Mouse (Mus musculus): ENCODE measurements at regions not wholly inside any gene's neighbourhood (a gene's known extent, or its start where the extent isn't known, plus 50 kb on each side); places are given as distances from the start of the nearest gene placed in this dataset.
"Not testable (repeated sequence)": the region's sequence is repeated elsewhere in the genome, so short reads cannot be mapped to it uniquely, and the experiment has no call there.

GRCm38 (mm10) chr6:89121746-89122070, 219.7 kb downstream of the Tpra1 start:
- no peak overlapping the region for H3K4me3 ChIP-seq (ENCODE audit: low read depth, low read length)
- no peaks in the 10 kb centered on the region for H3K9me3 ChIP-seq (replicated peaks)
- no peak for DNase-seq (ENCODE audit: low spot score)
- no peak for TF ChIP-seq GATA1 (IDR thresholded peaks at IDR 0.05; ENCODE audit: borderline replicate concordance, low read length)
- no peaks in the 10 kb centered on the region for H3K36me3 ChIP-seq (replicated peaks)
- no peak for ATAC-seq (ENCODE audit: extremely low read depth, insufficient number of reproducible peaks, low FRiP score, poor library complexity, severe bottlenecking)
- no peaks in the 10 kb centered on the region for H3K27me3 ChIP-seq (ENCODE audit: insufficient read depth, low read length)
- no peaks in the 10 kb centered on the region for H3K4me1 ChIP-seq (ENCODE audit: insufficient read depth, low read depth, low read length)

- Histone ChIP-seq H3K4me3 (ENCODE audit: low read depth, low read length) (no peak overlapping the region), H3K9me3 (replicated peaks) (no peaks in the 10 kb centered on the region), H3K36me3 (replicated peaks) (no peaks in the 10 kb centered on the region), H3K27me3 (ENCODE audit: insufficient read depth, low read length) (peaks cover 10% of the 10 kb centered on the region), H3K4me1 (ENCODE audit: insufficient read depth, low read depth, low read length) (no peaks in the 10 kb centered on the region)
- ATAC-seq (ENCODE audit: extremely low read depth, insufficient number of reproducible peaks, low FRiP score, poor library complexity, severe bottlenecking) (no peak), DNase-seq (ENCODE audit: low spot score) (no peak)
- TF ChIP-seq GATA1 (IDR thresholded peaks at IDR 0.05; ENCODE audit: borderline replicate concordance, low read length): no peak
- no peak for TF ChIP-seq TAL1 (conservative IDR thresholded peaks at IDR 0.05; ENCODE audit: low read depth, low read length)
- no peak for TF ChIP-seq GATA2 (IDR thresholded peaks at IDR 0.05; ENCODE audit: borderline replicate concordance, low read depth, low read length)
- TF ChIP-seq POLR2AphosphoS5 (IDR thresholded peaks at IDR 0.05; ENCODE audit: insufficient replicate concordance, low read depth, low read length): no peak
- TF ChIP-seq CTCF (IDR thresholded peaks at IDR 0.05; ENCODE audit: low read depth, low read length): no peak
Observed at GRCm38 (mm10) chr6:89125916-89126315, 223.9 kb downstream of the Tpra1 start.

GRCm38 (mm10) chr6:89128141-89128540, 226.1 kb downstream of the Tpra1 start:
- H3K9me3 ChIP-seq (replicated peaks); H3K36me3 ChIP-seq (replicated peaks); ATAC-seq (ENCODE audit: extremely low read depth, insufficient number of reproducible peaks, low FRiP score, poor library complexity, severe bottlenecking); H3K4me3 ChIP-seq (ENCODE audit: low read depth, low read length); H3K4me1 ChIP-seq (ENCODE audit: insufficient read depth, low read depth, low read length); DNase-seq (ENCODE audit: low spot score): not testable (repeated sequence)
- peaks cover 22% of the 10 kb centered on the region for H3K27me3 ChIP-seq (ENCODE audit: insufficient read depth, low read length)

- no peak for ATAC-seq (ENCODE audit: extremely low read depth, insufficient number of reproducible peaks, low FRiP score, poor library complexity, severe bottlenecking)
- Histone ChIP-seq H3K9me3 (replicated peaks) (no peaks in the 10 kb centered on the region), H3K4me1 (ENCODE audit: insufficient read depth, low read depth, low read length) (no peaks in the 10 kb centered on the region), H3K27me3 (ENCODE audit: insufficient read depth, low read length) (peaks cover 14% of the 10 kb centered on the region), H3K4me3 (ENCODE audit: low read depth, low read length) (no peak overlapping the region), H3K36me3 (replicated peaks) (no peaks in the 10 kb centered on the region)
- TF ChIP-seq TAL1 (conservative IDR thresholded peaks at IDR 0.05; ENCODE audit: low read depth, low read length) (no peak), GATA1 (IDR thresholded peaks at IDR 0.05; ENCODE audit: borderline replicate concordance, low read length) (no peak), GATA2 (IDR thresholded peaks at IDR 0.05; ENCODE audit: borderline replicate concordance, low read depth, low read length) (no peak), CTCF (IDR thresholded peaks at IDR 0.05; ENCODE audit: low read depth, low read length) (no peak)
- DNase-seq (ENCODE audit: low spot score): no peak
Observed at GRCm38 (mm10) chr6:89140469-89140868, 222.0 kb downstream of the Plxna1 start.

- TF ChIP-seq CTCF (IDR thresholded peaks at IDR 0.05; ENCODE audit: low read depth, low read length) (no peak), TAL1 (conservative IDR thresholded peaks at IDR 0.05; ENCODE audit: low read depth, low read length) (no peak), GATA1 (IDR thresholded peaks at IDR 0.05; ENCODE audit: borderline replicate concordance, low read length) (no peak), POLR2AphosphoS5 (IDR thresholded peaks at IDR 0.05; ENCODE audit: insufficient replicate concordance, low read depth, low read length) (no peak), GATA2 (IDR thresholded peaks at IDR 0.05; ENCODE audit: borderline replicate concordance, low read depth, low read length) (no peak)
- no peaks in the 10 kb centered on the region for H3K9me3 ChIP-seq (replicated peaks)
- no peak overlapping the region for H3K4me3 ChIP-seq (ENCODE audit: low read depth, low read length)
- H3K36me3 ChIP-seq (replicated peaks): no peaks in the 10 kb centered on the region
- H3K4me1 ChIP-seq (ENCODE audit: insufficient read depth, low read depth, low read length): no peaks in the 10 kb centered on the region
- ATAC-seq (ENCODE audit: extremely low read depth, insufficient number of reproducible peaks, low FRiP score, poor library complexity, severe bottlenecking) (no peak), DNase-seq (ENCODE audit: low spot score) (no peak)
- H3K27me3 ChIP-seq (ENCODE audit: insufficient read depth, low read length): peaks cover 8% of the 10 kb centered on the region; the same call in 1 of the 2 replicates
Observed at GRCm38 (mm10) chr6:89153027-89153662, 209.3 kb downstream of the Plxna1 start.

GRCm38 (mm10) chr6:89157501-89157900, 204.9 kb downstream of the Plxna1 start:
- H3K9me3 ChIP-seq (replicated peaks): no peaks in the 10 kb centered on the region
- ATAC-seq (ENCODE audit: extremely low read depth, insufficient number of reproducible peaks, low FRiP score, poor library complexity, severe bottlenecking) (no peak), DNase-seq (ENCODE audit: low spot score) (no peak)
- no peaks in the 10 kb centered on the region for H3K4me1 ChIP-seq (ENCODE audit: insufficient read depth, low read depth, low read length)
- H3K27me3 ChIP-seq (ENCODE audit: insufficient read depth, low read length): peaks cover 6% of the 10 kb centered on the region; the same call in 1 of the 2 replicates
- no peaks in the 10 kb centered on the region for H3K36me3 ChIP-seq (replicated peaks)
- no peak overlapping the region for H3K4me3 ChIP-seq (ENCODE audit: low read depth, low read length)
- TF ChIP-seq POLR2AphosphoS5 (IDR thresholded peaks at IDR 0.05; ENCODE audit: insufficient replicate concordance, low read depth, low read length) (no peak), GATA2 (IDR thresholded peaks at IDR 0.05; ENCODE audit: borderline replicate concordance, low read depth, low read length) (no peak), CTCF (IDR thresholded peaks at IDR 0.05; ENCODE audit: low read depth, low read length) (no peak), TAL1 (conservative IDR thresholded peaks at IDR 0.05; ENCODE audit: low read depth, low read length) (no peak), GATA1 (IDR thresholded peaks at IDR 0.05; ENCODE audit: borderline replicate concordance, low read length) (no peak)

GRCm38 (mm10) chr6:89160051-89160450, 202.4 kb downstream of the Plxna1 start:
- ATAC-seq (ENCODE audit: extremely low read depth, insufficient number of reproducible peaks, low FRiP score, poor library complexity, severe bottlenecking) (no peak), DNase-seq (ENCODE audit: low spot score) (no peak)
- Histone ChIP-seq H3K4me3 (ENCODE audit: low read depth, low read length) (no peak overlapping the region), H3K9me3 (replicated peaks) (no peaks in the 10 kb centered on the region), H3K27me3 (ENCODE audit: insufficient read depth, low read length) (peaks cover 2% of the 10 kb centered on the region; the same call in 1 of the 2 replicates), H3K36me3 (replicated peaks) (no peaks in the 10 kb centered on the region), H3K4me1 (ENCODE audit: insufficient read depth, low read depth, low read length) (no peaks in the 10 kb centered on the region)
- no peak for TF ChIP-seq CTCF (IDR thresholded peaks at IDR 0.05; ENCODE audit: low read depth, low read length)
- no peak for TF ChIP-seq POLR2AphosphoS5 (IDR thresholded peaks at IDR 0.05; ENCODE audit: insufficient replicate concordance, low read depth, low read length)
- no peak for TF ChIP-seq GATA1 (IDR thresholded peaks at IDR 0.05; ENCODE audit: borderline replicate concordance, low read length)
- no peak for TF ChIP-seq GATA2 (IDR thresholded peaks at IDR 0.05; ENCODE audit: borderline replicate concordance, low read depth, low read length)
- no peak for TF ChIP-seq TAL1 (conservative IDR thresholded peaks at IDR 0.05; ENCODE audit: low read depth, low read length)
